Mouse (Mus musculus) G1E-ER4 (cell line): ENCODE measurements around the gene Kank1. TPM values are rescaled to one million over a fixed set of nuclear protein-coding genes. Genes with fewer than 3 reads are reported as not detected.

ENCODE experiments used
- GATA1 ChIP-seq: IDR thresholded peaks from one replicate; pipeline ENCODE4 v1.8.0; 2012; ENCODE audit warnings: low read length, inconsistent platforms
- polyA plus RNA-seq: library from polyadenylated mRNA; stranded (reverse); fragments of >175 nt; gene quantifications from 2 replicates; pipeline ENCODE4 v1.2.3, GENCODE M21; 2012

Gene Kank1
- polyA plus RNA-seq, 1 experiment: not detected

- no peak for TF ChIP-seq GATA1
These were observed 46.9 kb downstream of the Kank1 start for GRCm38 (mm10) chr19:25283665-25284064.

GRCm38 (mm10) chr19:25285756-25286538, 49.2 kb downstream of the Kank1 start:
- no peak for TF ChIP-seq GATA1

- no peak for TF ChIP-seq GATA1
These were observed 54.3 kb downstream of the Kank1 start for GRCm38 (mm10) chr19:25290991-25291520.

GRCm38 (mm10) chr19:25295207-25295606, 58.4 kb downstream of the Kank1 start:
- TF ChIP-seq GATA1: no peak

GRCm38 (mm10) chr19:25297269-25297668, 60.5 kb downstream of the Kank1 start:
- TF ChIP-seq GATA1: no peak

GRCm38 (mm10) chr19:25299852-25300670, 63.3 kb downstream of the Kank1 start:
- no peak for TF ChIP-seq GATA1

GRCm38 (mm10) chr19:25301189-25301588, 64.4 kb downstream of the Kank1 start:
- no peak for TF ChIP-seq GATA1

GRCm38 (mm10) chr19:25306277-25306676, 69.5 kb downstream of the Kank1 start:
- no peak for TF ChIP-seq GATA1

GRCm38 (mm10) chr19:25308156-25308555, 71.4 kb downstream of the Kank1 start:
- TF ChIP-seq GATA1: no peak

- no peak for TF ChIP-seq GATA1
These were observed 72.0 kb downstream of the Kank1 start for GRCm38 (mm10) chr19:25308763-25309162.

GRCm38 (mm10) chr19:25310989-25311388, 74.2 kb downstream of the Kank1 start:
- no peak for TF ChIP-seq GATA1

- no peak for TF ChIP-seq GATA1
These were observed 74.9 kb downstream of the Kank1 start for GRCm38 (mm10) chr19:25311626-25312025.

- no peak for TF ChIP-seq GATA1
These were observed 78.7 kb downstream of the Kank1 start for GRCm38 (mm10) chr19:25315458-25315889.

- no peak for TF ChIP-seq GATA1
These were observed 79.2 kb downstream of the Kank1 start for GRCm38 (mm10) chr19:25315993-25316392.

GRCm38 (mm10) chr19:25324265-25324664, 87.5 kb downstream of the Kank1 start:
- no peak for TF ChIP-seq GATA1
